Mouse (Mus musculus) brain, embryonic 18.5 days (tissue): ENCODE results near the gene Tnf.

ENCODE experiments used
- DNase-seq: peaks from one replicate; pipeline ENCODE4 v3.0.0-alpha.2; 2012; ENCODE audit warnings: low read depth, low spot score

Tnf gene

GRCm38 (mm10) chr17:35198946-35199345, 2.9 kb downstream of the Tnf start:
- no peak for DNase-seq

GRCm38 (mm10) chr17:35198029-35198428, 3.8 kb downstream of the Tnf start:
- DNase-seq = no peak

- no peak for DNase-seq
These were observed 4.7 kb downstream of the Tnf start for GRCm38 (mm10) chr17:35197126-35197525.

- no peak for DNase-seq
These were observed 5.5 kb downstream of the Tnf start for GRCm38 (mm10) chr17:35196321-35196641.

- no peak for DNase-seq
These were observed 6.0 kb downstream of the Tnf start for GRCm38 (mm10) chr17:35195631-35196320.

- no peak for DNase-seq
These were observed 6.8 kb downstream of the Tnf start for GRCm38 (mm10) chr17:35194844-35195630.

- no peak for DNase-seq
These were observed 7.6 kb downstream of the Tnf start, which contains the start of gene Ltb for GRCm38 (mm10) chr17:35193881-35194843. Gene Ltb (plus strand): TSS chr17:35194439.

- no peak for DNase-seq
These were observed 8.9 kb downstream of the Tnf start for GRCm38 (mm10) chr17:35192924-35193323.

- no peak for DNase-seq
These were observed 10.1 kb downstream of the Tnf start for GRCm38 (mm10) chr17:35191723-35192122.

- no peak for DNase-seq
These were observed 11.7 kb downstream of the Tnf start for GRCm38 (mm10) chr17:35190096-35190495.

- DNase-seq = no peak
These were observed 12.6 kb downstream of the Tnf start for GRCm38 (mm10) chr17:35189186-35189585.

GRCm38 (mm10) chr17:35187959-35188610, 13.7 kb downstream of the Tnf start, which contains the start of gene Lst1:
Gene Lst1 (minus strand): TSS chr17:35188439.
- no peak for DNase-seq

- DNase-seq = no peak
These were observed 14.5 kb downstream of the Tnf start for GRCm38 (mm10) chr17:35187345-35187744.

GRCm38 (mm10) chr17:35186681-35187080, 15.1 kb downstream of the Tnf start:
- DNase-seq = no peak

- DNase-seq = no peak
These were observed 15.9 kb downstream of the Tnf start for GRCm38 (mm10) chr17:35185639-35186611.

GRCm38 (mm10) chr17:35180093-35180492, 21.7 kb downstream of the Tnf start:
- DNase-seq = no peak

GRCm38 (mm10) chr17:35178528-35178927, 23.3 kb downstream of the Tnf start:
- no peak for DNase-seq

GRCm38 (mm10) chr17:35175968-35176367, 25.8 kb downstream of the Tnf start, which contains the start of gene Aif1:
Gene Aif1 (minus strand): TSS chr17:35176068.
- DNase-seq = no peak

- DNase-seq = no peak
These were observed 26.4 kb downstream of the Tnf start for GRCm38 (mm10) chr17:35175382-35175781.
